Mouse (Mus musculus) layer of hippocampus, adult 9-11 months (tissue): ENCODE measurements around the gene Zdhhc7.

Experiments used
- DNase-seq: peaks from one replicate; pipeline ENCODE4 v3.0.0; 2022

Gene Zdhhc7

GRCm38 (mm10) chr8:120101068-120101972 lies at the start of gene Zdhhc7:
Zdhhc7 (minus strand) TSS chr8:120101482.
- peak; percentile 78 for DNase-seq

DNA sequence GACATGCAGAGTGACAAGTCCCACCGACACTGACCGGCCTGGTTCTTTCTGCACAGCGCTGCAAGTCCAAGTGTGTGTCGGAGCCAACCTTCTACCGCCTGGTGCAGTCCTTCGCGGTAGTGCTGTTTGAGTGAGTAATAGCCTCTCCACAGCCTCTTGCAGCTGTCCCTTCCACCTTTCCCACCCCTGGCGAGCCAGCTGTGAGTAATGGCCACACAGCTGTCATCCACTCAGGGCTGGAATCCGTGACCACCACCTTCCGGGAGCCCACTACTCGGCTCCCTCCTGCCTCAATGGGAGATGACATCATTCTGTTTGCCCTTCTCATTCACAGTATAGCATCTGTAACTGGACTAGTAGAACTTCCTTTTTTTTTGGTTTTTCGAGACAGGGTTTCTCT lies 48.7 kb upstream of the Zdhhc7 start:
- no peak for DNase-seq

- DNase-seq, result no peak
Observed at GRCm38 (mm10) chr8:120146051-120146450, 44.8 kb upstream of the Zdhhc7 start.

DNA sequence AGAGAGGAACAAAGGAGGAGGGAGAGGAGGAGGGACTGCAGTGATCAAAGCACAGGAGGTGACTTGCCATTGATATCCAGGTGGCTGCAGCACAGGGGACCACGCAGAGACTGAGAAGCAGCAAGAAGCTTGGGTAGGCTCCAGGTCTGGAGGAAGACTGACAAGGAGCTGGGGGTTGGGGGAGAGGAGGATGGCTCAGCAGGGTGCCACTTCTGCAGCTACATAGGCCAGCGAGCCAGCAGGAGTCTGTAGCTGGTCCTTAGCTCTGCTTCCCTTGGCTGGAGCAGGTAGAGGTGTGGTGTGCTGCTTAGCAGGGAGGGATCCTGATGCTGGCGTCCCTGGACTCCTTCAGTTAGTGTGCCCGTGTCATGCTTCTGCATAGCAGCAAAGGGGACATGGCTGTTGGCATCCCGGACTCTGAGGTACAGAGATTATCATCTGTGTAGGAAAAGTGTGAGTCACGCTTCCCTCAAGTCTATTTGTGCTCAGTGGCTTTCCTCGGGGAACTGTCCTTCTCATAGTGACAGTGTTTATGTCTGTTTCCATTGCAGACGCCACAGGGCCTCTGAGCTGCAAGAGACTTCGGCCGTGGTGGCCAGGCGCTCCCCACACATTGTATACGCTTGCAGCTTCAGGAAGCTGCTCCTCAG lies 43.5 kb upstream of the Zdhhc7 start:
- peak; percentile 46 for DNase-seq

GRCm38 (mm10) chr8:120143911-120144651 lies 42.8 kb upstream of the Zdhhc7 start:
- peak; percentile 64 for DNase-seq

DNA sequence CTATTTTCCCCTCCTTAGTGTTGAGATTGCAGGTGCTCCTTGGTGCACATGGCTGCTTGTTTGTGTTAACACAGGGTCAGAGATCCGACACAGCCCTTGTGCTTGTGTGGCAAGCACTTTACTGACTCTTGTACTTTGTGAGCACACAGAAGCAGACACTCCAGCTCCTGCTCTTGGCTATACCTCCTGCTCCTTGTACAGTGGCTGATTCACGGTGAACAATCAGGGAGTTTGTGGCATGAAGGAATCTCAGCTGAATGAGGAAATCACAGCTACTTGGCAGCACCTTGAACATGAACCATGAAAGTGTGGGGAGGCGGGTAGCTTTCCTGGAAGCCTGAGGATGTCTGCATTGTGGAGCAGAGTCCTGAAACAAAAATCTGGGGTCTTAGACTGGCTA lies 39.5 kb upstream of the Zdhhc7 start:
- DNase-seq, result no peak

DNA sequence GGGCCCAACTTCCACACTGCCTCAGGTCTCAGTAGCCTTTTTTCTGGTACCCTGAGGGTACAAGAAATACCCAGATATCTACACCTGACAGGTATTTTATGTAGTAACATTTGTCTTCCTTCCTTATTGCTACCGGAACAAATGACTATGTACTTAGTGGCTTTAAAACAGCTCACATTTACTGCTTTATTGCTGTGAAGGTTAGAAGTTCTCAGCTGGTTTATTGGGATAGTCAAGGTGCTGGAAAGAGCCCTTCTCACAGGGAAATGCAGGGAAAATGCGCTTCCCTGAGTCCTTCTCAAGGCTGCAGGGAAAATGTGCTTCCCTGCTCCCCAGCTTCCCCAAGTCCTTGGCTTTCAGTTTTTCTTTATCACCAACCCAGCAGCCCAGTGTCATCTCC lies 37.7 kb upstream of the Zdhhc7 start:
- no peak for DNase-seq

DNA sequence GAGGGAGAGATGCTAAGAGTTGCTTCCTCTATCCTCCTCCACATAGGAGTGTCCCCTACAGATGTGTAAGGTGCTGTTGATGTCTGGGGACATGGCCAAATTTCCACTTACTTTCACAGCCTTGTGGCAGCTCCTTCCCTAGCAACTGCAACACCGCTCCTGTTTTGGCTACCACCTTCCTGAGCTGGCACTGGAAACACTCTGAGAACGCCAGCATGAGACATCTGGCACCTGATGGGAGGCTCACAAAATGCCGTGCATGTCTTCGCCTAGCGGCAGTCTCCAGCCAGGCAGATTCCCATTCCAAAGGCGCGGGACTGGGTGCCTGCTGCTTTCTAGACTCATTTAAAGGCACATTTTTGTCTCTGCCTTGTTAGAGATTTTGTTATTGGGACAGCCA lies 35.3 kb upstream of the Zdhhc7 start:
- peak; percentile 82 for DNase-seq

DNA sequence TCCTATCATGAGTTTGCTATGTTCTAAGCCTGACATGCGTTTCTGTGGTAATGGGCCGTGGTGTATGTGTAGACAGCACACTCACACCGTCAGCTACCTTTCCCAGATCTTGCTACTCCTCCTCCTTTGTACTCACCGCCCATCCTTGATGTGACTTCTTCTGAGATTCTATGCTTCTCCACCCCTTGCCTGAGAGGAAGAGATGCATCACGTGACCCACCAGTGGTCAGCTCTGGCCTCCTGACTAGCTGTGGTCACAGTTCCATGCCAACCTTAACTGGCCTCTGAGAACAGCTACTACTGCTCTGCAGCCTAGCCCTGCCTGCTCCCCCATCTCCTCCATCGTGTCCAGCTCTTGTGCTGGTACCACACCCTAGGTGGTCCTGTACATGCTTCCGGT lies 34.4 kb upstream of the Zdhhc7 start:
- DNase-seq, result no peak

DNA sequence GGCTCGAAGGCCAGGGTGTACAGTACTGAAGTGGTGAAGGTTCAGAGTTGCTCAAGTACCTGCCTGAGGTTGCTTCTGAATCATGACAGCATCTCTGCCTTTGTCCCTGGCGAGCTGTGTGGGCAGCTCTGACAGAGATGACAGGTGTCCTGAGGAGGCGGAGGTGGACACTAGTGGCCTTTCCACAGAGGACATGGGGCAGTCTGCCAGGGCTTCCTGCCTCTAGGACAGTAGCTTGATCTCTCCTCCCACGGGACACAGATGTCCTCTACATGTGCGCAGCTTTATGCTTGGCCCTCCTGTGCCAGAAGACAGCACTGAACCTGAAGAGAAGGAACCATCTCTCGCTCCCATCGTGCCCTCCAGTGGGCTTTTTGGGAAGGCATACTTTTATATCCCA lies 31.9 kb upstream of the Zdhhc7 start:
- DNase-seq, result no peak

DNA sequence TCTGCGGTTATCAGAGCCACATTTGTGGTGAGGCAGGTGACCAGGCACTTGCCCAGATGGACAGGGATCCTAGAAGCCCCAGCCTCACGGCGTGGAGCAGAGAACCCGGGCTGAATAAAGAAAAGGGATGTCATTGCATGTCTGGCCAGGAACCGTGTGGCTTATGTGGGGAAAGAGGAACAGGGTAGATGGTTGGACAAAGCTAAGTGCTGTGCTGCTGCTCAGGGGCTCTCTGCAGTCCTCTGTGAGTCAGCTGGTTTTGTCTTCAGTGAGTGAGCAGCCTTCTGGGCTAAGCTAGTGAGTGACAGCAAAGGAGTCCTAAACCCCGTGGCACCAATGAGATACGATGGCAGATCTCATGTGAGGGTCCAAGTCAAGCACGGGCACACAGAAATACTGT lies 29.9 kb upstream of the Zdhhc7 start:
- DNase-seq, result no peak

- no peak for DNase-seq
Observed at GRCm38 (mm10) chr8:120129547-120129946, 28.3 kb upstream of the Zdhhc7 start.

- DNase-seq, result no peak
Observed at GRCm38 (mm10) chr8:120126357-120127161, 25.3 kb upstream of the Zdhhc7 start.

GRCm38 (mm10) chr8:120124836-120125389 lies 23.6 kb upstream of the Zdhhc7 start:
- no peak for DNase-seq

DNA sequence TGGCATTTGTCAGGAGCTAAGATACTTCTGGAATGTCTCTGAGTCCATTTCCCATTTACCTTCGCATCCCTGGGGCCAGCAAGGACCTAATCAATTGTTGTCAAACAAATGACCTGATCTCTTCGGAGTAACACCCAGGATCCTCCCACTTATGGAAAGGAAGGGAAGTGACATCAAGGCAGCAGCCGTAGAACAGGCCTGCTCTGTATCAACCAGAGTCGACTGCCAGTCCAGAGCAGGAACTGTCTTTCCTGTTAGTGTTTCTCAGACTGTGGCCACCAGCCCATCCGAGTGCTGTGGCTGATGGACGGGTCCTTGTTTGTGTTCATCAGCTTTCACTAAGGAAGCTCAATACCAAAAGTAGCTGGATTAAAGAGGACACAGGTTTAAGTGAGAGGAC lies 23.0 kb upstream of the Zdhhc7 start:
- DNase-seq, result no peak

DNA sequence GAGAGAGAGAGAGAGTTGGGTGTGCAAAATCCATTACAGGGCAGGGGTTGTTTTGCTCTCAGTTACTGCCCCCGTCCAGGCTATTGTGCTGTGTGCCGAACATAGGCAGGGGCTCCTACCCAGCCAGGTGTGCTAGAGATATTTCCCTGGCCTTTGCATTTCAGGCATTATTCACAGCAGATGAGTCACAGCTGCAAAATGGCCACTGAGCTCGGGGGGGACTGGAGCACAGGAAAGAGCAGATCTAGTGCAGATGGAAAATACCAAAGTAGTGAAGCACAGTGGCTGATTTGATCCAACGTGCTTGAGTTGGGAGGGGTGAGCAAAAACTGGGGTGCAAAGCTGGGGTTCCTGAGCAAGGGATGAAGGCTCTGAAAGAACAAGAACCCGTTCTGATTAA lies 19.7 kb upstream of the Zdhhc7 start:
- DNase-seq, result no peak

DNA sequence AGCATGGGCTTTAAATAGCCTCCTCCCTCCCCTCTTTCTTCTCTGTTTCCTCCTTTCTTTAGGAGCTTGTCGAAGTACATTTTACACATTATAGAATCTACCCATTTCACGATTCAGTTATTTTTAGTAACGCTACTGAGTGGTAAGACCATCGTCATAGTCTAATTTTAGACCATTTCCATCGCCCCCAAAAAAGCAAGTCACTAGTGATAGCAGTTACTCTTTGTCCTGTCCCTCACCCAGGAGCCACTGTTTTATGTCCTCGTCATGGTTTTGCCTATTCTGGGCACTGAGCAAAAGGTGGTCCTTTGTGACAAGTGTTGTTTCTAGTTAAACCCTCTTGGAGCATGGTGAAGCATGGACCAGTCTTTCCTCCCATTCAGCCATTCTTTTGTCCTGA lies 18.6 kb upstream of the Zdhhc7 start:
- no peak for DNase-seq

DNA sequence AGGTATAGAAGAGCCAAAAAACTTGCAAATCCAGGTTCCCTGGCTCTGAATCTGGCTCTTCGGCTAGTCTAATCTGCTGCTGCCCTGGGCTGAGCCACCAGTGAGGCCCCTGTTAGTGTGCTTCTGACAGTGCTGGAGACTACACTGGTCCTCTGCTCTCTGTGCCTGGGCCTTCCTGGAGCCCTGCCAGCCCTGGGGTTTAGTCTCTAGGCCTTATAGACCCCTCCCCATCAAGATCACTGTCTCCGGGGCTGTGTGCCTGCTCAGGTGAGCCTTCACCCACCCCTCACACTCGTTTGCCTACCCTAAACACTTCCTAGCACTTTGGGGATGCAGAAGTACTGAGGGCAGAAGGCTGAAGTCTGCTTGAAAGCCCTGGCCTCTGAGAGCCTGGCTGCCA lies 18.1 kb upstream of the Zdhhc7 start:
- DNase-seq, result no peak

DNA sequence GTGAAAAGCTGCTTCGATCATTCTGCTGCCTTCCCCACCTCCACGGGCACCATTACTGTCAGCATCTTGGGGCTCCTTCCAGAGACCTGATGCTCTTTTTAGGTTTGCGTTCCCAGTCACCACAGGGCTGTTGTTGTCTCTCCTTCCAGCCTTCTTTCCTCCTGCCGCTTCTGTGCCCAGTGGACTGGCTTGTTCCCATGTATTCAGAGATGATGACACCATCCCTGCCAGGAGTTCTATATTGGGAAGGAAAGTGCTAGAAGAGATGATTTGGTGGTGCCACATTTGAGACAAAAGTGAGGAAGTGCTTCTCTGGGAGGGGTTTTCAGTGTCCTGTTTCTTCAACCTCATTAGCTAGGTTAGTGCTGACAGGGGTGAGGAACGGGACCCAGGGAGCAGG lies 17.6 kb upstream of the Zdhhc7 start:
- no peak for DNase-seq

GRCm38 (mm10) chr8:120118162-120118561 lies 16.9 kb upstream of the Zdhhc7 start:
- no peak for DNase-seq

DNA sequence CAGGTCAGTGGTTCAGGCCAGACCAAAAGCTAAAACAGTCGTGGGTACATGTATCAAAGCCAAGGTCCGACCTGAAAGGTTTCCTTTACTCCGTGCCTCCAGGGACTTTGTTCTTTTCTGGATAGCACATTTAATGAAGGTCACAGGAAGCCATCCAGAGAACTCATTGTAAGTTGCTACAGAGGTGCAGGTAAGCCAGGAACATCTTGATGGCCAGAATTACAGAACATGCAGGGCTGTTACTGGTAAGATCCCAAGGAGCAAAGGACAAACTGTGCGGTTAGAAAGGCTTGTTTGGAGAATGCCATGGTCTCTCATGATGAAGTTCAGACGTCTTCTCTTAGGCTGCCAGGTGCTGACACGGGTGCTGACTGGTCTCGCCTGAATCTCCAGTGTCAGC lies 15.3 kb upstream of the Zdhhc7 start:
- DNase-seq, result no peak

- DNase-seq, result no peak
Observed at GRCm38 (mm10) chr8:120114315-120114841, 13.1 kb upstream of the Zdhhc7 start.
